ENCODE assay signal across 17 mouse cellular contexts in the genomic region with DNA sequence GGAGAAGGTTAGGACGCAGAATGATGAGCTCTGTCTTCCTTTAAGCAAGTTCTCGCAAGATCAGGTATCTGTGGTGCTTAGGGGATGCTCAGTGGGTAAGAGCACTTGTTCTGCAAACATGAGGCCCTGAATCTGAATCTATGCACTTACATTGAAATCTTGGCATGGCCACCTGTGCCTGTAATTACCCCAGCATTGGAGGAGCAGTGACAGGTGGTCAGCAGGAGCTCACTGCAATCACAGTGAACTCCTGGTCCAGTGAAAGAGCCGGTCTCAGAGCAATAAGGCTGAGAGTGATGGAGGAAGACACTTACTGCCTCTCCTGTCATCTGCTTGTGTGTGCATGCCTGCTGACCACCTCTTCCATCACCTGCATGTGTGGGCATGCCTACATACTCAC.
"Had no signal": no experiment of that assay in that cellular context is flagged by ENCODE, and none has a peak within 500 bp of the region (broad histone marks: within the 10 kb centered on the region; RNA-seq: fewer than 3 reads in every experiment).

No protein-coding gene starts in this region.

- H3K36me3 ChIP-seq: limb, embryonic 10.5 days; limb, embryonic 13.5 days; liver, embryonic 12.5 days; liver, embryonic 15.5 days; lung, embryonic 15.5 days had no signal

- H3K27me3 ChIP-seq: limb, embryonic 13.5 days; liver, embryonic 12.5 days; liver, embryonic 15.5 days; lung, embryonic 15.5 days had no signal

- H3K9me3 ChIP-seq: limb, embryonic 10.5 days; limb, embryonic 13.5 days; liver, embryonic 12.5 days; liver, embryonic 15.5 days; lung, embryonic 15.5 days had no signal

- H3K27ac ChIP-seq: limb, embryonic 10.5 days; limb, embryonic 13.5 days; liver, embryonic 12.5 days; liver, embryonic 15.5 days; lung, embryonic 15.5 days; stomach, postnatal 0 days had no signal

- DNase-seq: kidney, postnatal 14 days; kidney, postnatal 4 days; liver; lung, adult 18-20 months; lung, postnatal 14 days; lung, postnatal 4 days; midbrain, embryonic 14.5 days; thymus, adult 2 months; thymus, postnatal 14 days; thymus, postnatal 4 days had no signal

- H3K4me1 ChIP-seq: limb, embryonic 10.5 days; limb, embryonic 13.5 days; liver, embryonic 12.5 days; liver, embryonic 15.5 days; lung, embryonic 15.5 days had no signal

- H3K4me3 ChIP-seq: limb, embryonic 10.5 days; limb, embryonic 13.5 days; liver, embryonic 12.5 days; liver, embryonic 15.5 days; lung, embryonic 15.5 days had no signal

- H3K4me2 ChIP-seq: limb, embryonic 13.5 days; liver, embryonic 12.5 days; liver, embryonic 15.5 days; lung, embryonic 15.5 days; midbrain, embryonic 11.5 days had no signal

- ATAC-seq: liver, embryonic 12.5 days had no signal

- H3K9ac ChIP-seq: limb, embryonic 13.5 days; liver, embryonic 12.5 days; liver, embryonic 15.5 days; lung, embryonic 15.5 days had no signal
